Mouse (Mus musculus) myocyte (in vitro differentiated cells): ENCODE measurements around the gene Arhgap31. TPM values are rescaled to one million over a fixed set of nuclear protein-coding genes. Genes with fewer than 3 reads are reported as not detected.
A peak's percentile ranks its signal among the peaks of the same experiment; 100 is the strongest.

ENCODE experiments used
- H3K27me3 ChIP-seq: one replicate; pipeline ENCODE4 v1.6.1; 2011; ENCODE audit not compliant: control insufficient read depth, insufficient read depth, insufficient read length
- H3K36me3 ChIP-seq: one replicate; pipeline ENCODE4 v1.6.1; 2011; ENCODE audit not compliant: control insufficient read depth, insufficient read depth
- H3K4me2 ChIP-seq: one replicate; pipeline ENCODE4 v1.6.1; 2011; ENCODE audit warnings: low read depth, control low read depth
- H3K4me3 ChIP-seq: one replicate; pipeline ENCODE4 v1.5.1; 2011; ENCODE audit warnings: mild to moderate bottlenecking, control low read depth, moderate library complexity
- H3K79me2 ChIP-seq: one replicate; pipeline ENCODE4 v1.6.1; 2011; ENCODE audit not compliant: control insufficient read depth, insufficient read depth
- H3ac ChIP-seq: one replicate; pipeline ENCODE4 v1.6.1; 2011; ENCODE audit not compliant: control insufficient read depth, insufficient read length
- CEBPB ChIP-seq: IDR thresholded peaks from 2 replicates; pipeline ENCODE4 v1.6.1; 2011; ENCODE audit warnings: mild to moderate bottlenecking, moderate library complexity; ENCODE audit not compliant: poor library complexity, insufficient read depth, severe bottlenecking
- E2F4 ChIP-seq: IDR thresholded peaks from one replicate; pipeline ENCODE4 v1.6.1; 2011; ENCODE audit warnings: mild to moderate bottlenecking, control low read depth, moderate library complexity; ENCODE audit not compliant: insufficient read depth
- MAX ChIP-seq: IDR thresholded peaks from one replicate; pipeline ENCODE4 v1.6.1; 2011; ENCODE audit warnings: low read depth, mild to moderate bottlenecking, control low read depth
- MYOD1 ChIP-seq, 3 experiments: IDR thresholded peaks; one replicate each; pipeline ENCODE4 v1.6.1; 2011; ENCODE audit warnings: control low read depth in 2 of 3, low read depth in 2 of 3, mild to moderate bottlenecking in 2 of 3, moderate library complexity in 1 of 3; ENCODE audit not compliant: insufficient read length in 2 of 3, control insufficient read depth in 1 of 3
- MYOG ChIP-seq, 3 experiments: IDR thresholded peaks; one replicate each; pipeline ENCODE4 v1.6.1; 2011; ENCODE audit warnings: control low read depth in 2 of 3, low read depth in 2 of 3, mild to moderate bottlenecking in 2 of 3; ENCODE audit not compliant: insufficient read length in 2 of 3, control insufficient read depth in 1 of 3, insufficient read depth in 1 of 3
- POLR2A ChIP-seq: IDR thresholded peaks from one replicate; pipeline ENCODE4 v1.6.1; 2011; ENCODE audit warnings: low read depth, mild to moderate bottlenecking, control low read depth, moderate library complexity; ENCODE audit not compliant: insufficient read length
- POLR2AphosphoS2 ChIP-seq: IDR thresholded peaks from one replicate; pipeline ENCODE4 v1.6.1; 2011; ENCODE audit warnings: low read depth, control low read depth; ENCODE audit not compliant: insufficient read length
- REST ChIP-seq: IDR thresholded peaks from one replicate; pipeline ENCODE4 v1.6.1; 2011; ENCODE audit warnings: mild to moderate bottlenecking, control low read depth, moderate library complexity; ENCODE audit not compliant: insufficient read depth, insufficient read length
- SRF ChIP-seq: IDR thresholded peaks from one replicate; pipeline ENCODE4 v1.6.1; 2011; ENCODE audit warnings: low read depth; ENCODE audit not compliant: control insufficient read depth, insufficient read length
- TCF12 ChIP-seq: IDR thresholded peaks from one replicate; pipeline ENCODE4 v1.6.1; 2011; ENCODE audit warnings: mild to moderate bottlenecking, control low read depth; ENCODE audit not compliant: poor library complexity, insufficient read depth, severe bottlenecking
- TCF3 ChIP-seq: IDR thresholded peaks from one replicate; pipeline ENCODE4 v1.6.1; 2011; ENCODE audit warnings: low read depth, control low read depth; ENCODE audit not compliant: insufficient read length
- USF1 ChIP-seq: IDR thresholded peaks from one replicate; pipeline ENCODE4 v1.6.1; 2011; ENCODE audit warnings: low read depth, mild to moderate bottlenecking, control low read depth, moderate library complexity
- polyA plus RNA-seq: library from polyadenylated mRNA; unstranded; fragments of >200 nt; fragmentation: generic; extraction: Trizol; gene quantifications from one replicate; pipeline ENCODE4 v1.2.1, GENCODE M21; 2012; ENCODE audit warnings: missing spikeins

Arhgap31 gene
- polyA plus RNA-seq, 1 experiment, result 5.8 TPM

- H3K27me3 ChIP-seq, result no peaks in the 10 kb centered on the region
- no peak overlapping the region for H3K4me3 ChIP-seq
- TF ChIP-seq CEBPB (no peak), SRF (no peak), POLR2A (no peak), TCF12 (no peak), E2F4 (no peak), POLR2AphosphoS2 (no peak), MYOG (IDR thresholded peaks at IDR 0.05; ENCODE audit: control insufficient read depth in 1 of 3, insufficient read depth in 1 of 3, insufficient read length in 2 of 3, low read depth in 2 of 3) (no peak), MAX (no peak), REST (no peak), USF1 (no peak), MYOD1 (IDR thresholded peaks at IDR 0.05; ENCODE audit: control insufficient read depth in 1 of 3, insufficient read length in 2 of 3, low read depth in 2 of 3) (no peak), TCF3 (no peak)
- H3K36me3 ChIP-seq, result no peaks in the 10 kb centered on the region
- H3ac ChIP-seq, result no peak overlapping the region
- peaks cover 30% of the 10 kb centered on the region for H3K79me2 ChIP-seq
- H3K4me2 ChIP-seq, result peak overlapping the region; percentile 48
Measured at GRCm38 (mm10) chr16:38653390-38653871, 59.6 kb downstream of the Arhgap31 start.

GRCm38 (mm10) chr16:38652653-38653052 lies 60.4 kb downstream of the Arhgap31 start:
- H3K4me3 ChIP-seq, result no peak overlapping the region
- H3K79me2 ChIP-seq, result peaks cover 30% of the 10 kb centered on the region
- H3ac ChIP-seq, result no peak overlapping the region
- no peak overlapping the region for H3K4me2 ChIP-seq
- no peaks in the 10 kb centered on the region for H3K36me3 ChIP-seq
- TF ChIP-seq CEBPB, result no peak
- TF ChIP-seq POLR2AphosphoS2, result no peak
- no peak for TF ChIP-seq SRF
- no peak for TF ChIP-seq USF1
- TF ChIP-seq MYOD1 (IDR thresholded peaks at IDR 0.05; ENCODE audit: control insufficient read depth in 1 of 3, insufficient read length in 2 of 3, low read depth in 2 of 3), result no peak
- no peak for TF ChIP-seq MAX
- TF ChIP-seq REST, result no peak
- no peak for TF ChIP-seq E2F4
- no peak for TF ChIP-seq POLR2A
- TF ChIP-seq TCF12, result no peak
- no peak for TF ChIP-seq TCF3
- no peak for TF ChIP-seq MYOG (IDR thresholded peaks at IDR 0.05; ENCODE audit: control insufficient read depth in 1 of 3, insufficient read depth in 1 of 3, insufficient read length in 2 of 3, low read depth in 2 of 3)
- H3K27me3 ChIP-seq, result no peaks in the 10 kb centered on the region

GRCm38 (mm10) chr16:38651721-38652231 lies 61.3 kb downstream of the Arhgap31 start:
- peaks cover 38% of the 10 kb centered on the region for H3K79me2 ChIP-seq
- H3K4me3 ChIP-seq, result no peak overlapping the region
- H3K27me3 ChIP-seq, result no peaks in the 10 kb centered on the region
- H3K4me2 ChIP-seq, result no peak overlapping the region
- no peaks in the 10 kb centered on the region for H3K36me3 ChIP-seq
- no peak for TF ChIP-seq MAX
- no peak for TF ChIP-seq E2F4
- no peak for TF ChIP-seq USF1
- H3ac ChIP-seq, result no peak overlapping the region

- no peak overlapping the region for H3K4me3 ChIP-seq
- H3K79me2 ChIP-seq, result peaks cover 42% of the 10 kb centered on the region
- no peak overlapping the region for H3ac ChIP-seq
- H3K4me2 ChIP-seq, result no peak overlapping the region
- H3K36me3 ChIP-seq, result no peaks in the 10 kb centered on the region
- TF ChIP-seq MYOG (IDR thresholded peaks at IDR 0.05; ENCODE audit: control insufficient read depth in 1 of 3, insufficient read depth in 1 of 3, insufficient read length in 2 of 3, low read depth in 2 of 3) (no peak), SRF (no peak), TCF12 (no peak), REST (no peak), E2F4 (no peak), CEBPB (no peak)
- no peaks in the 10 kb centered on the region for H3K27me3 ChIP-seq
Measured at GRCm38 (mm10) chr16:38651306-38651705, 61.8 kb downstream of the Arhgap31 start.

- Histone ChIP-seq H3ac (no peak overlapping the region), H3K36me3 (no peaks in the 10 kb centered on the region), H3K79me2 (peaks cover 39% of the 10 kb centered on the region), H3K4me2 (no peak overlapping the region), H3K4me3 (no peak overlapping the region), H3K27me3 (no peaks in the 10 kb centered on the region)
- TF ChIP-seq CEBPB, result no peak
- TF ChIP-seq MAX, result no peak
- TF ChIP-seq SRF, result no peak
- TF ChIP-seq REST, result no peak
- TF ChIP-seq E2F4, result no peak
- no peak for TF ChIP-seq USF1
- TF ChIP-seq POLR2A, result no peak
- no peak for TF ChIP-seq TCF3
- TF ChIP-seq MYOD1 (IDR thresholded peaks at IDR 0.05; ENCODE audit: control insufficient read depth in 1 of 3, insufficient read length in 2 of 3, low read depth in 2 of 3), result no peak
- no peak for TF ChIP-seq MYOG (IDR thresholded peaks at IDR 0.05; ENCODE audit: control insufficient read depth in 1 of 3, insufficient read depth in 1 of 3, insufficient read length in 2 of 3, low read depth in 2 of 3)
- no peak for TF ChIP-seq POLR2AphosphoS2
- no peak for TF ChIP-seq TCF12
Measured at GRCm38 (mm10) chr16:38649431-38649827, 63.6 kb downstream of the Arhgap31 start.
